15 mouse cellular contexts compared by ENCODE assay signal in the genomic region with DNA sequence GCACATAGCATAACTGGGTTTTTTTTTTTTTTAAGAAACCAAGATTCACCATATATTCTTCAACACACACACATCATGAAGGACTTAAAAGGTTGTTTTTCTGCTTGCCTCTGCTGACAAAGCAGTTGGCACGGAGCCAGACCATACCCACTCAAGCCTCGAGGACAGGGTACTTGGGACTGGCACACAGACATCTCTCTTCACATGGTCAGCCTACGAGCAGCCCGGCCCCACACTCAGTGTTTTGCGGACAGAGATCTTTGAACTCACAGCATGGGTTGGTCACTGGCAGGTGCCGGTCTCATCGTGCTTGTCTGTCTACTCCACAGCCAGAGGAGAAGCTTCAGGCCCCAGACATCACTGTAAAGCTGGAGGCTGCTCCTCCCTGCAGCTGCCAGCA. TPM values are rescaled to one million over a fixed set of nuclear protein-coding genes. Genes with fewer than 3 reads are reported as not detected.
DNase-seq lines count a peak whose midpoint lies in the region; ATAC-seq and TF ChIP-seq lines count a peak whose summit lies in the region.
"Had no signal": no experiment of that assay in that cellular context is flagged by ENCODE, and none has a peak within 500 bp of the region (broad histone marks: within the 10 kb centered on the region; RNA-seq: fewer than 3 reads in every experiment).

No protein-coding gene starts in this region.

- no peak overlapping the region for H3K4me2 ChIP-seq in liver, postnatal 0 days (ENCODE audit: low read depth, low read length)
- no peak overlapping the region for H3K4me2 ChIP-seq in liver, embryonic 12.5 days
- H3K4me2 ChIP-seq in lung, embryonic 14.5 days, result no peak overlapping the region
- H3K4me2 ChIP-seq in intestine, embryonic 16.5 days (ENCODE audit: low read depth, low read length), result no peak overlapping the region
- H3K4me2 ChIP-seq: hindbrain, embryonic 14.5 days had no signal

- H3K4me3 ChIP-seq in liver, postnatal 0 days (ENCODE audit: low read depth, low read length), result no peak overlapping the region
- H3K4me3 ChIP-seq in liver, embryonic 12.5 days, result no peak overlapping the region
- no peak overlapping the region for H3K4me3 ChIP-seq in lung, embryonic 14.5 days (ENCODE audit: low read depth, low read length)
- H3K4me3 ChIP-seq in intestine, embryonic 16.5 days (ENCODE audit: low read length), result no peak overlapping the region
- H3K4me3 ChIP-seq: megakaryocyte, embryonic 14.5 days had no signal

- H3K36me3 ChIP-seq in liver, postnatal 0 days (replicated peaks; ENCODE audit: insufficient read depth, low read length), result 0 out of 2 replicates have a peak, but pooled peaks cover 4% of the 10 kb centered on the region
- H3K36me3 ChIP-seq in liver, embryonic 12.5 days, result no peaks in the 10 kb centered on the region
- peaks cover 8% of the 10 kb centered on the region; the same call in 1 of the 2 replicates for H3K36me3 ChIP-seq in lung, embryonic 14.5 days (ENCODE audit: insufficient read depth)
- no peaks in the 10 kb centered on the region for H3K36me3 ChIP-seq in intestine, embryonic 16.5 days (ENCODE audit: control insufficient read depth, insufficient read depth, low read length)

- no peak overlapping the region for H3K9ac ChIP-seq in liver, postnatal 0 days (replicated peaks)
- no peak overlapping the region for H3K9ac ChIP-seq in liver, embryonic 12.5 days
- no peak overlapping the region for H3K9ac ChIP-seq in lung, embryonic 14.5 days
- no peak overlapping the region for H3K9ac ChIP-seq in intestine, embryonic 16.5 days (ENCODE audit: low read depth, low read length)
- H3K9ac ChIP-seq: hindbrain, embryonic 14.5 days had no signal

- no peak overlapping the region; the same call in 1 of the 2 replicates for H3K27ac ChIP-seq in liver, postnatal 0 days (ENCODE audit: low read depth)
- no peak overlapping the region for H3K27ac ChIP-seq in liver, embryonic 12.5 days
- H3K27ac ChIP-seq in lung, embryonic 14.5 days (ENCODE audit: low read depth), result no peak overlapping the region
- H3K27ac ChIP-seq in intestine, embryonic 16.5 days (ENCODE audit: low read length), result no peak overlapping the region
- H3K27ac ChIP-seq: hindbrain, embryonic 14.5 days; kidney, postnatal 0 days had no signal

- 66% methylated on average over 7 of the region's 7 CpGs for WGBS in liver, postnatal 0 days (ENCODE audit: insufficient replicate concordance)
- WGBS in liver, embryonic 12.5 days (ENCODE audit: insufficient replicate concordance), result 78% methylated on average over 7 of the region's 7 CpGs
- 70% methylated on average over 7 of the region's 7 CpGs for WGBS in lung, embryonic 14.5 days
- 75% methylated on average over 7 of the region's 7 CpGs for WGBS in intestine, embryonic 16.5 days

- no peak for TF ChIP-seq EP300 in liver, postnatal 0 days (IDR thresholded peaks at IDR 0.05; ENCODE audit: low read depth)

- DNase-seq in cerebellum, postnatal 36 days, result peak; percentile 5 to 12
- no peak for DNase-seq in cerebellum, adult 11 months
- peak; percentile 37 for DNase-seq in liver, postnatal 0 days
- DNase-seq in kidney, adult 8-10 months, result peak; percentile 47 to 55
- peak; percentile 12 for DNase-seq in lung, embryonic 14.5 days
- no peak for DNase-seq in layer of hippocampus, postnatal 36 days
- DNase-seq: adrenal gland, postnatal 25 days; B cell, adult 2 months; liver; thymus, postnatal 14 days had no signal

- H3K9me3 ChIP-seq in liver, postnatal 0 days (ENCODE audit: low read length), result no peaks in the 10 kb centered on the region
- no peaks in the 10 kb centered on the region for H3K9me3 ChIP-seq in liver, embryonic 12.5 days (replicated peaks)
- H3K9me3 ChIP-seq in lung, embryonic 14.5 days (ENCODE audit: low read depth, low read length), result no peaks in the 10 kb centered on the region
- no peaks in the 10 kb centered on the region for H3K9me3 ChIP-seq in intestine, embryonic 16.5 days (ENCODE audit: control insufficient read depth, low read length)

- ATAC-seq in liver, postnatal 0 days, result no peak
- ATAC-seq in liver, embryonic 12.5 days, result no peak
- no peak for ATAC-seq in lung, embryonic 14.5 days (ENCODE audit: insufficient read depth)
- no peak for ATAC-seq in intestine, embryonic 16.5 days

- peaks cover 8% of the 10 kb centered on the region; the same call in 1 of the 2 replicates for H3K4me1 ChIP-seq in liver, postnatal 0 days (ENCODE audit: insufficient read depth)
- H3K4me1 ChIP-seq in liver, embryonic 12.5 days, result 0 out of 2 replicates have a peak, but pooled peaks cover 2% of the 10 kb centered on the region
- no peaks in the 10 kb centered on the region for H3K4me1 ChIP-seq in lung, embryonic 14.5 days (ENCODE audit: insufficient read depth)
- H3K4me1 ChIP-seq in intestine, embryonic 16.5 days (ENCODE audit: control insufficient read depth, insufficient read depth, low read length), result peaks cover 3% of the 10 kb centered on the region

- TF ChIP-seq CTCF in liver, postnatal 0 days (IDR thresholded peaks at IDR 0.05; ENCODE audit: low read depth), result no peak
- TF ChIP-seq CTCF in lung, embryonic 14.5 days (IDR thresholded peaks at IDR 0.05; ENCODE audit: low read depth), result no peak

- H3K27me3 ChIP-seq in liver, postnatal 0 days (ENCODE audit: insufficient read depth, low read length), result no peaks in the 10 kb centered on the region
- H3K27me3 ChIP-seq in liver, embryonic 12.5 days (replicated peaks), result no peaks in the 10 kb centered on the region
- no peaks in the 10 kb centered on the region for H3K27me3 ChIP-seq in lung, embryonic 14.5 days (ENCODE audit: insufficient read depth, low read length)
- H3K27me3 ChIP-seq in intestine, embryonic 16.5 days (replicated peaks; ENCODE audit: control insufficient read depth, insufficient read depth, low read length), result no peaks in the 10 kb centered on the region

RNA-seq across cellular contexts. Expression of a gene that starts 56.5 kb away (rescaled TPM):
- 27.5 and 27.8 TPM in 2 replicates for polyA plus RNA-seq in liver, postnatal 0 days (2015; fragmentation: Nextera tagmentation; extraction: Ambion mirVana)
- 31.3 and 34.5 TPM in 2 replicates for polyA plus RNA-seq in liver, embryonic 12.5 days (2016; fragmentation: Nextera tagmentation; extraction: Ambion mirVana)
- polyA plus RNA-seq in lung, embryonic 14.5 days (2014; fragmentation: Nextera tagmentation; extraction: Ambion mirVana), result 110 and 113 TPM in 2 replicates
- 89.3 and 95.9 TPM in 2 replicates for polyA plus RNA-seq in intestine, embryonic 16.5 days (2015; fragmentation: Nextera tagmentation; extraction: Ambion mirVana)
- total RNA-seq in layer of hippocampus, postnatal 36 days (2021), result 10 to 100 TPM; 29.0 to 33.0 TPM

Comparison
In these comparisons a context has a peak if more than half of its experiments do, and no peak if none do; other contexts are left out.
1. DNase-seq: peak in cerebellum, postnatal 36 days (2 of 2), liver, postnatal 0 days (single experiment), kidney, adult 8-10 months (2 of 2) and lung, embryonic 14.5 days (single experiment); none in cerebellum, adult 11 months (single experiment) and layer of hippocampus, postnatal 36 days (0 of 2).